Mouse (Mus musculus) adrenal gland (tissue): ENCODE measurements around the gene Man2b2.

Experiments
- intact Hi-C: fragments of 180-260 bp; cut with DNase I; formaldehyde crosslinking; loops from one replicate; pipeline ENCODE4 v1.15.1; 2025
- long read RNA-seq, 2 experiments: library from polyadenylated mRNA; unstranded; transcript quantifications; one replicate each; pipeline ENCODE4 v2.0.0; 2020; ENCODE audit warnings: borderline replicate concordance in 1 of 2; ENCODE audit not compliant: insufficient replicate concordance in 1 of 2

Gene Man2b2
- long read RNA-seq, experiment 1, transcript Man2b2-201 (19 exons, 3,330 nt) = major isoform, 11 of 19 reads
- long read RNA-seq, experiment 1, partial matches to known transcripts = 4 of 19 reads
- long read RNA-seq, experiment 1, other reads (novel, unspliced or antisense) = 3 of 19 reads
- long read RNA-seq, experiment 2, transcript Man2b2-201 (19 exons, 3,330 nt) = major isoform, 10 of 17 reads
- long read RNA-seq, experiment 2, partial matches to known transcripts = 6 of 17 reads
- long read RNA-seq, experiment 2, other reads (novel, unspliced or antisense) = 1 of 17 reads

DNA sequence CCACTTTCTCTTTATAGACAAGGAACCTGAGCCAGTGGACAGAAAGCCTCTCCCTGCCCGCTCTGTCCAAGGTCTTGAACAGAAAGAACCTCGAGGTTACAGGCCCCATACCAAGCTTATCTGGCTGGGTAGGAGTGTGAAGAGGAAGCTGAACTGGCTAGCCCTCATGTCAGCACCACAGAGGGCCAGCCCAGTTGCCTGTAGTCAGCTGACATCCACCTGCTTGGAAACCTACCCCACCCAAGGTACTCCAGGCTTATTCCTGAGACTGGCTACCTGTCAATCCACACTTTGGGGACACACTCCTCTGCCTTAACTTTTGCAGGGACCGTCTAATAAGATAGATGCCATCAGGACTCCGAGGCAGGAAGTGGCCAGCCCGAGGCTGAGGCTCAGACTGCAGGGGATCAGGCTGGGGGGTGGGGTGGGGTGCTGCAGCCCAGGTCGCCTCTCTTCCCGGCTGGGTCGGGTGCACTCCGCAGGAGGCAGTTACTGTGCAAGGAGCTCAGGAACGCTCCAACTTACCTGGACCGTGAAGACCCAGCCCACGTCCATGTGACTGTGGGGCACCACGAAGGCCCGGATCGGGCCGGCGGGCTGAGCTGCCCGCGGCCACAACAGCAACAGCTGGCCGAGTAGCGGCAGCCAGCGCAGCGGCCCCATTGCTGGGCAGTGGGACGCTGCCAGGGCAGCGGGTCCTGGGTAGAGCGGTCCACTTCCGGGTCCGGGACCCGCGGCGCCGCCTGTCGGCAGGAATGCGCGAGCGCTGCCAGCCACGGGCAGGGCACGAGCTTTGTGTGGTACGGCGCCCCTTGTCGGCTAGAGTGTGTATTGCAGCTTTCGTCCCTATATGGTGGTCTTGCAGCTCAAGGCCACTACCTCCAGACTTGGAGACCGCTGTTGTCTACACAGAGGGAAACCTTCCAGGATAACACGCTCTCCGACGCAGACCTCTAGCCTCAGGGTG is at the start of gene Man2b2:
TSS of gene Man2b2 (minus strand) at position 741 of the 967 bp plus-strand sequence.
- intact Hi-C loops = loop anchor here (2.0 to 10.0 kb wide), 3 partner anchors 71 to 165 kb away; no protein-coding TSS in a partner anchor

DNA sequence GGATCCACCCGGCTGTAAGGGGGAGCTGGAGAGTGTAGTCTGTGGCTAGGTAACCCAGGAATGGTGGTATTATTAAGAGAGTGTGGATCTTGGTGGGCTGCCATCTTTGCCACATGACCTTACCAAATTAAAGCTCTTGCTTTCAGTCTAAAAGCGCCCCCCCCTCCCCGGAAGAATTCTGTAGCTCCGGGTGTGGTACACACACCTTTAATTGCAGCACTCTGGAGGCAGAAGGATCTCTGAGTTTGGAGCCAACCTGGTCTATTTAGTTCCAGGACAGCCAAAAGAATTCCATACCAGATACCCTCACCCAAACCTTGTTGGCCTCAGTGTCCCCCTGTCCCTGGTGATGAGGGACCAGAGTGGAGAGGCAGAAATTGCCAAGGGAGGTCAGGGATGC is 48.3 kb upstream of the Man2b2 start:
- intact Hi-C loops = no loop called here

DNA sequence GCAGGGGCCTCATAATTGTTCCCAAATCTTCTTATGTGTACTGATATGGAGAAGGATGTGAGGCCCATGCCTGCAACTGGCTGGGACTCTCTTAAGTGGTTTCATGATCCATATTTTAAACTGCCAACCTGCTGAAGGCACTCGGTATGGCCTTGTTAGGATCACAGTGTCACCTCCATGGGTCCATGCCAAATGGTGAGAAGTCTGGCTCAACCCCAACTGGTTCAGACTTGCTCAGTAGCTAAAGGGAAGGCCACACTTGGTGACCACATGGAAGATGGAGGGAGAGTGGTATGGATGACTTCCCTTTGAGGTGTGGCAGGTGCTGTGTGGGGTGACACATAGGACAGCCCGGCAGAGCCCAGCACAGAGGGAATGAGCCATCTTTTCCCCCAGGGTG is 47.2 kb upstream of the Man2b2 start:
- intact Hi-C loops = no loop called here

DNA sequence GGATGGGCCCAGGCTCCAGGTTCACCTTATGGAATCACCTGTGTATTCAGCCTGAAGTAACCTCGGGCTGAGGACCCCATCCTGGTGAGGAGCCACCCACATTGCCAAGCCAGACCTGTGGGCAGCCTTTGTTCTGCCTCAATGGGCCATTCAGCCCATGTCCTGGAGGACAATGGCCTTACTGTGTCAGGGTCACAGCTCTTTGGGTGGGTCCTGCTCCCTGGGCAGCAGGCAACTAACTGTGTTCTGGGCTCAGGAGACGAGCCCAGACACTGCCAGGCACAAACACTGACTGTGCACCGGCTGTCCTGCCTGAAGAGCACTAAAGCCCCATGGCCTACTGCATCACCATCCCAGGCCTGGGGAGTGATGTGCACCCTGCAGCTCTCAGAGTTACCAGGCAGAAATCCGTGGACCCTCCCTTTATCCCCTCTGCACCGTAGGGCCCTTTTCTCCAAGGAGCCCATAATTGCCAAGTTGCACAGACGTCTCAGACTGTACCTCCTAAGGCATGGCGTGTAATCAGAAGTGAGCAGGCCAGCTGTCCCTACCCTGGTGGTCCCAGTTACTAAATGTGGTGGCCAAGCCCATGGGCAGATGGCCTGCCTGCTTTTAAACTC is 46.4 kb upstream of the Man2b2 start:
- intact Hi-C loops = no loop called here

DNA sequence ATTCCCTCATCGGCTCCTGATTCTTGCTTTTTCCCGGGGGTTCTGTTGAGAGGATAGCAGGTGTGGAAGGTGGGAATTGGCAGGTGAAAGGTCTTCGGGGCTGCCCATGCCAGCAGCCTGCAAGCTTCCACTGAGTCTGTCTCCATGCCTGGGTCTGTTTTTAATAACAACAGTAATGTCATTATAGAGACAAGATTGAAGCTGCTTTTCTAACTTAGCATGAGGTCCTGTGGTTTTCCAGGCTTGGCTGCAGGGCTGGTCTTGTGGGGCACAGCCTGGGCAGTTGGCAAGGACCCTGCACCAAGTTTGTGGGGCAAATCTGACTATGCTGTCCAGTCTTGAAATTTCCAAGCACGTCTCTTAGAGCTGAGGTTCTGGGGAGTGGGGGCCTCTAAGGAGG is 45.5 kb upstream of the Man2b2 start:
- intact Hi-C loops = no loop called here

DNA sequence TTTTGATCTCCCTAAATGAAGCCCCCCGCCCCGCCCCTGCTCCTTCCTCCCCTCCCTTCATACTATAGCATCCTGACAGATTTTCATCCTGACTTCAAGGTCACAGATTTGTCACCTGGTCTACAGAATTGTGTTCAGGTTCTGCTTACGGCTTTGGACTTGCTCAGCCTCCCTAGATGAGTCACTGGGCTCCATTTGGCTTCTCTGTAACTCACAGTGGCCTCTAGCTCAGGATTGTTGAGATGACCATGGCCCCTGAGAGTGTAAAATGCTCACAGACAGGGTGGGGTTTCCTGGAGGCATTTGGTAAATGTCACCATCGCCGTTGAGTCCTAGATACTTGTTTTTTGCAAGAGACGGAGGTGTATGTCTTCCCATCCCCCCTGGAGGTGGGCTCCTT is 40.5 kb upstream of the Man2b2 start:
- intact Hi-C loops = no loop called here

DNA sequence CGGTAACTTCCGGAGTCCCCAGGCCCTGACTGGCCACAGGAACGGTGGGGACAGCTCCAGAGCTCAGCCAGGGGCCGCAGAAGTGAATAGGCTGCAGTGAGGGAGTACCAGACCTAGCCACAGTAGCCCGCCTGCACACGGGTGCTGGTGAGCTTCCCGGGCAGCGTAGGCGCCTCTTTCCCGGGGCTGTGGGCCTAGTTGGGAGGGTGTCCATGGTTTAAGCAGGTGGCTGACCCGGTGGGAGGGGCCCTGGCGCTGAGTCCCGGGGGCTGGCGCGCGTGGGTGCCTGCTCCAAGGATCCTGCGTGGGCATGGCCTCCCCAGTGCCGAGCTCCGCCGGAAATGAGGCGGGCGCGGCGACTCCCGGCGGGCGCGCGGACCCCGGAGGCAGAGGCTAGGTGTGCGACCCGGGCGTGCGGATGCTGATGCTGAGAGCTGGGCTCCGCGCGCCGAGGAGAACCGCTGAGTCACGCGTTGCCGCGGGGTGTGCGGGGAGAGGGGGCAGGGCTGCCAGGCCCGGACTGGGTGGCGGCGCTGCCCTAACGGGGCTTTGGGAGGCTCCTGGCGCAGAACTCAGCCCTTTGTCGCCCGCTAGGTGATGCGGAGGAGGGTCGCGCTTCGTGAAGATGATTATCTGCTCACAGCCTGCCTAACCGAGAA is 39.3 kb upstream of the Man2b2 start:
- intact Hi-C loops = no loop called here

DNA sequence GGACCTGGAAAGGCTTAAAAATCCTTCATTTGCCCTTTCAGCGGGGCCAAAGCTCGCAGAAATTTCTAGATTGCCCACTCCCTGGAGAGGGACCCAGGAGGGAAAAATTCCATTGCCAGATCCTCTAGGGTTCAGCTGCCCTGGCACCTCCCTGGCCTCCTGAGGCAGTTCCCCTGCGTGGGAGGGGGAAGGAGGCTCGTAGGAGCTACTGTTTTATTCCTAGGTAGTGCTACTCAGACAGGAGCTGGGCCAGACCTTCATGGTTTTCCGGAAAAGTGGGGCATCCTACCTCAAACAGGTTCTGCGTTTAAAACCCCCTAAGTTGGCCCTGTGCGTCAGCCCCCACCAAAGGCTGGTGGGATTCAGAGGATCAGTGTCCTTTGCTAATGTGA is 38.7 kb upstream of the Man2b2 start:
- intact Hi-C loops = no loop called here

DNA sequence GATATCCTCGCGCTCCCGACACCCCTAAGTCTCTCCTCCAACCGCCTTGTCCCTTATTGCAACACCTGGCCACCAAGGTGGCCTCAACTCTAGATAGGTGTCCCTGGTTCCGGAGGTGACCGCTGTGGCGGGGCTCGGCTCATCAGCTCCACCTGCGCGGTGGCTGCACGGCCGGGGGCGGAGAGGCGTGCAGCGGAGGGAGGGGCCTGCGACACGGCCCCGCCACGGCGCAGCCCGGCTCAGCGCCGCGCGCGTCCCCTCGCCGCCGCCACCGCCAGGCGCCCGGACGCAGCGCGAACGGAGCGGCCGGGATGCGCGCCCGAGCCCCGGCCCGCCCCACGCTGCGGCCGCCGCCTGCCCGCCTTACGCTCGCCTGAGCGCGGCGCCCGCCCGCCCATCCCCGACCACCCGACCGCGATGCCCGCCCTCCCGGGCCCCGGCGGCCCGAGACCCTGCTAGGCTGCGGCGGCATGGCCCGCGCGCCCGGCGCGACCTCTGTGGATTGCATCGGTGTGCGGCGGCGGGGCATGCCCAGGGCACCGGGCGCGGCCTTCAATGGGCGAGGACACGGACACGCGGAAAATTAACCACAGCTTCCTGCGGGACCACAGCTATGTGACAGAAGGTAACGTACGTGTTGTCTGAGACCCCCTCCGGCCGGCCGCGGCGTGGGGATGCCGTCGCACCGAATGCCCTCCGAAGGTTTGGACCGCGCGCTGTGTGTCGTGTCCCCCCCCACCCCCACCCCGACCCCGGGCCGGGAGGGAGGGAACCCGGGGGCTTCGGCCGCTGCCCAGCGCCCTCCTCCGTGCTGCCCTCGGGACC is 38.0 kb upstream of the Man2b2 start, which contains the start of gene Ppp2r2c:
TSS of gene Ppp2r2c (plus strand) at position 248 of the 825 bp plus-strand sequence.
- intact Hi-C loops = no loop called here

DNA sequence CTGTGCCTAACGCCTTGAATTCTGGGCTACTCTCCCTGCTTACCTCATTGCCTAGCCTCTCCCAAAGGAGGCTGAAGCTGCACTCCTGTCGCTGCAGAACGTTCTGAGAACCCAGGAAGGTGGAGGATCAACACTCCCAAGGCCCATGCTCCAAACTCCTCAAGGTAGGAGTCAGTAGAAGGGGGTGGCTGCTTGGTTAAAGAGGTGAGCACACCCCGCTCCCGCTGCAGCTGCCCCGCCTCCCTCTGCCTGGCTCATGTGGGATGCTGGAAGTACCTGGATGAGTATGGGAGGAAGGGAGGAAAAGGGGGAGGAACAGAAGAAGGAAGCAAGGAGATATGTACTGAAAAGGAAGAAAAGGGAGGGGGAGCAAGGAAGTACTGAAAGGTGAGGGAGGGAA is 37.1 kb upstream of the Man2b2 start:
- intact Hi-C loops = no loop called here

DNA sequence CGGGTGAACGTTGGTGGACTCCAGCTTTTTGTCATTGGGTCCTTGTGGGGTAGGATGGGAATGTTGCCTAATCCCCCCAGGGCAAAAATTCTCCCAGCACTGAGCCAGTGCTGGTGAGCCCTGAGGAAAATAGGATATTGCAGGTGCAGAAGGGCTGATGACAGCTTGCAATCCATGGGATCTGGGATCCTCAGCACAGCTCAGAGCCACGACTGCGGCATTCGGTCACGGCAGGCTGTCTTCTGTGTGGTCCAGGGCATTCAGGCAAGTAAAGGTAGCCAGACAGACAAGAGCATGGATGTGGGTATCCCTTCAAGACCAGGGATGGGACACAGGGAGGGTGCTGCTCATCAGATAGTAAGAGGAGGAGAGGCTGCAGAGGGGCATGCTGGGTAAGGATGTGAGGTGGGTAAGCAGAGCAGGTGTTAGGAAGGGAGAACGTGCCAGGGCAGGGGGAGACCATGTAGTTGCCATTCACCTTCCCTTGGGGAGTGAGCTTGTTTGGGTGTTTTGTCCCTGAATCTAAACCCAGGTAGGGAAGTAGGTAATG is 36.3 kb upstream of the Man2b2 start:
- intact Hi-C loops = no loop called here

DNA sequence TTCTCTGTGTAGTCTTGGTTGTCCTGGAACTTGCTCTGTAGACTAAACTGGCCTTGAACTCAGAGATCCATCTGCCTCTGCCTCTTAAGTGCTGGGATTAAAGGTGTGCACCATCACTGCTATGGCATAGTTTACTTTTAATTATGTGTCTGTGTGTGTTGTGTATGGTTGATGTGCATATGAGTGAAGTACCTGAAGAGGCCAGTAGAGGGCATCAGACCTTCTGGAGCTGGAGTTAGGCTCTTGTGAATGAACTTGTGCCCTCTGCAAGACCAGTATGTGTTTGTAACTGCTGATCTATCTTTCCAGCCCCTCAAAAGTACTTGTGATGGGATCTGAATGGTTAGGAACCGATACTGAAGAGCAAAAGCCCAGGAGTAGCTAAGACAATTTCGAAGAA is 30.6 kb upstream of the Man2b2 start:
- intact Hi-C loops = no loop called here

DNA sequence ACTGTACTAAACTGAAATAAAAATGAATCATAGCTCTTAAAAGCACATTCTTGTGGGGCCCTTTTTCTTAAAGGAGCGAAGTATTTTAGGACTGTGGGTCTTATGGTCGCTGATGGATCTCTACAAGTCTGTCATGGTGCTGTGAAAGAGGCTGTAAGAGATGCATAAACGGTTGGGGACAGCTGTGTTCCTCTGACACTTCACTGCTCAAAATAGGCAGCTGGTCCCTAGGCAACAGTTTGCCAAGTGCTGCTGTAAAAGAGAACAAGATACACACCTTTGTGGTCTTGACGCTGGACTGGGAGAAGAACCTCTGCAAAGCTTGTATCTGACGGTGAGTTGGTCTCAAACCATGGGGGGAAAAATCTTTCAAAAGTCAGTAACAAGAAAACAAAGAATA is 27.1 kb upstream of the Man2b2 start:
- intact Hi-C loops = no loop called here

DNA sequence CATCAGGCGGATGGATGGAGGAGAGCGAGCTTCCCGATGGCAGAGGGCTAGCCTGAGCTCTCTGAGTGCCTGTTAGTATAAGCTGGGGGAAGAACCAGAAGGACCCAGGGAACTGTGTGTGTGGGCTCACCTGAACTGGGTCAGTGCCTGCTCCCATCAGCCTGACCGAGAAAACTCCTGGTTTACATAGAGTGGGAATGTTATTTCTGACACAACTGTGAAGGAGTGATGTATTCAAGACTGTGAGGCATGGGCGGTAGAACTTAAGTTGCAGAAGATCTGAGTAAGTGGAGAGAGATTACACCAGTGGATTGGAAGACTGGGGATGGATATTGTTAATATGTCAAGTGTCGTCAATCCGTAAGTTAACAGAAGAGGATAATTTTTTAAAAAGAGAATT is 26.1 kb upstream of the Man2b2 start:
- intact Hi-C loops = no loop called here

DNA sequence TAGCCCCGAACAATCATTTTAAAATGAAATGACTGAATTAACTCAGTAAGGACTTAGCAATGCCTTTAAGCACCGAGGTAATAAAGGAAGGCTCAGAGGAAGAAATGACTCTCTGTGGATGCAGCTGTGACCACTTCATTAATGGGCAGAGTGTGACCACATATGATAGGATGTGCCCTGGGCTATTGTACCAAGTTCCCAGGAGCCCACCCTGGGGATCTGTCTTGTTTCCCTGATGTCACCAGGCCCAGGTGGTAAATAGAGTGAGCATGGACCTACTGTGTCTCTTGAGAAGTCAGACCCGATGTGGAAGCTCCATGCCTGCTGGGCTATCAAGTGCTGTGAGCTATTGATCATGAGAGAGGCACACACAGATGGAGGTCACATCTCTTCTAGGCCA is 24.7 kb upstream of the Man2b2 start:
- intact Hi-C loops = no loop called here

DNA sequence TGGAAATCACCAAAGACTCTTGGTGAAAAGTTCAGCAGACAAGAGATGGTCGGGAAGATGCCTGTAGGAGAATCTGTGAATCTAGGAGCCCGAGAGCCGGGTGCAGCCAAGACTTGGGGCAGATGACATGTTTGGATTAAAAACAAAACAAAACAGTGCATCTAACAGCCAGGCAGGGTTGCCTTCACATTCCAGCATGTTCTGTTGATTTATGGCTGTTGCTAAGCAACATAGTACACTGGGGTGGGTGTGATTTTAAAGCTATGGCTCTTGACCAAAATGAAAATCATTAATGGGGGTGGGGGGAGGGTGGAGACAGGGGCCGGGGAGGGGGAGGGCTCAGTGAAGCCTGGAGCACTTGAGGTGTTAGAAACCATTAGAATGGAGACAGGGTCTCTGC is 21.1 kb upstream of the Man2b2 start:
- intact Hi-C loops = no loop called here

DNA sequence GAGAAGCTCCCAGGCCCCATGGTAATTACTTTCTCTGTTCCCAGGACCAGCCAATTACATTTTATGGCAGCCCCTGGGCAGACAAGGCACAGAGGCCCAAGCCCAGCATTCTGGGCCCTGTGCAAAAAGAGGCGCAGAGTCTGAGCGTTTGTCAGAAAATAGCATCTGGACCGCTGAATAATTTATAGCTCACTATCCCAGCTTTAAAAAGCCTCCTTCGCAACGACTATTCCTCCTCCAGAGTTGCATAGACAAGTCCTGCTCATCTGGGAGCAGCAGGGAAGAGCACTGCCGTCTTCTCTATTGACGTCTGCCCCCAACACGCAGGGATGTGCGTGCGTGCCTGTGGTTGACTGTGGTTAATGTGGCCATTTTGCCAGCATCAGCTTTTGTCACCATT is 14.0 kb upstream of the Man2b2 start:
- intact Hi-C loops = no loop called here

DNA sequence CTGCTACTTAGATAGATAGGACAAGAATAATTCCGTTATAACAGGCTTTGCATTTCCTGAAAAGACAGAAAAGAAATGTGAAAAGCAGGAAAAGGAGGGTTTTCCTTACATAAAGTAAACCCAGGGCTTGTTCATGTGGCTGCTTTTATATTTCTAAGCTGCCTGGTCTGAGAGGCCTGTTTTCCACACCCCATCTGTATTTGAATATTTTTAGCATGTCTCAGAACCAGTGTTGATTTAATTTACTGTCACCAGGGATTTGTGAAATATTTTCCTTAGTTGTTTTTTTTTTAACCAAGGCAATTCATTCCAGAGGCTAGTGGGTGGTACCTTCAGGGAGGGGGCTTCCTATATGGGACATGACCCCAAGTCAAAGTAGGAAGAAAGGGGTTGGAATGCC is 11.2 kb upstream of the Man2b2 start:
- intact Hi-C loops = no loop called here

DNA sequence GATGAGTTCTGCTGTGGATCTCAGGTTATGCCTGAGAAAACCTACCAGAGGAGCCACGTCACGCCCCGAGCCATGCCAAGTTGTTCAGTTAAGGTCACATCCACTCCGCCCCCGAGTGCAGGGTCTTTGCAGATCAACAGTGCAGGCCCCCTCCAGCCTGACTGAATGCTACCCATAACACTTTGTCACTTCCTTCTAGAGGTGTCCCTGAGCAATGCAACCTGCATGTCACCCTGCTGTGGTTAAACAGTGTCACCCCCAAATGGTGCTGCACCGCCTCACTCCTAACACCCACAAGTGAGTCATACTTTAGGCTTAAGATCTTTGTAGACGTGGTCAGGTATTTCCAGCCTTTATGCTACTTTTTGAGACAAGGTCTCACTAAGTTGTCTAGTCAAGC is 9.6 kb upstream of the Man2b2 start:
- intact Hi-C loops = no loop called here

DNA sequence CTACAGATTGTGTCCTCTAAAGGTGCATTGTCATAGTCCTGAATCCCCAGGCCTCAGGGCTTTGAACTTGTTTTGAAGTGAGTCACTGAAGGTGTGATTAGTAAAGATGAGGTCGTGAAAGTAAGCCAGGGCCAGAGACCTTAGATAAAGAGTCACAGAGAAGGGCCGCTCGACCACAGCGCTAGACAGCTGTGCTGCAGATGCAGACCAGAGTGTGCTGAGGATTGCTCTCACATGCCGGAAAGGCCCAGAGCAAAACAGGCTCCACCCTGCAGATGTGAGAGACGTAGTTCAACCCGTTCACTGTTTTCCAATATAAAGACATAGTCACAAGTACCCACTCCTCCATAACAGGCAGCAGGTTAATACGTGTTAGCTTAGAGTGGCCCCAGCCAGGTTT is 9.1 kb upstream of the Man2b2 start:
- intact Hi-C loops = loop anchor here (5.0 to 10.0 kb wide), 2 partner anchors 78 to 155 kb away; no protein-coding TSS in a partner anchor
